Mouse (Mus musculus): ENCODE results near the gene Gpr4. TPM values are rescaled to one million over a fixed set of nuclear protein-coding genes. Genes with fewer than 3 reads are reported as not detected.

Gene Gpr4
- total and polyA plus RNA-seq, 3 experiments: 0.15 to 0.19 TPM; not detected in 1

GRCm38 (mm10) chr7:19222189-19222588 is 9.9 kb downstream of the Gpr4 start:
- no peak for DNase-seq (ENCODE audit: low read depth, low spot score)
- Histone ChIP-seq H3K4me1 (ENCODE audit: control insufficient read depth in 1 of 2, insufficient read depth in 2 of 2, low read length in 2 of 2) (peaks cover 6 to 12% of the 10 kb centered on the region in 2 experiments), H3K79me2 (ENCODE audit: control insufficient read depth, insufficient read depth, low read length, poor library complexity) (peaks cover 6% of the 10 kb centered on the region), H3K36me3 (ENCODE audit: control insufficient read depth in 1 of 2, insufficient read depth in 2 of 2, low read length in 2 of 2) (peaks cover 0 to 6% of the 10 kb centered on the region in 2 experiments; a peak in 2 of 4 replicates), H3K4me3 (ENCODE audit: control insufficient read depth in 1 of 2, insufficient read depth in 1 of 2, low read depth in 2 of 2, low read length in 2 of 2) (no peak overlapping the region), H3K9ac (ENCODE audit: control insufficient read depth, low read depth, low read length, poor library complexity, severe bottlenecking) (no peak overlapping the region), H3K27me3 (ENCODE audit: control insufficient read depth in 1 of 2, insufficient read depth in 2 of 2, low read length in 2 of 2) (no peaks in the 10 kb centered on the region), H3K27ac (ENCODE audit: control insufficient read depth, low read depth, low read length) (no peak overlapping the region), H3K9me3 (replicated peaks; ENCODE audit: insufficient read depth, low read length) (no peaks in the 10 kb centered on the region)
- TF ChIP-seq USF2 (IDR thresholded peaks at IDR 0.05; ENCODE audit: borderline replicate concordance in 1 of 2, insufficient read depth in 1 of 2, low read depth in 1 of 2, low read length in 2 of 2): no peak
- TF ChIP-seq POLR2AphosphoS2 (IDR thresholded peaks at IDR 0.05; ENCODE audit: low read length): no peak
- TF ChIP-seq POLR2A (IDR thresholded peaks at IDR 0.05; ENCODE audit: control insufficient read depth in 1 of 2, insufficient read depth in 1 of 2, low read depth in 1 of 2, low read length in 2 of 2, poor library complexity in 1 of 2): no peak

- Histone ChIP-seq H3K4me1 (ENCODE audit: control insufficient read depth in 1 of 2, insufficient read depth in 2 of 2, low read length in 2 of 2) (peaks cover 4 to 9% of the 10 kb centered on the region in 2 experiments; a peak in 3 of 4 replicates), H3K9ac (ENCODE audit: control insufficient read depth, low read depth, low read length, poor library complexity, severe bottlenecking) (no peak overlapping the region), H3K27ac (ENCODE audit: control insufficient read depth, low read depth, low read length) (no peak overlapping the region), H3K27me3 (ENCODE audit: control insufficient read depth in 1 of 2, insufficient read depth in 2 of 2, low read length in 2 of 2) (no peaks in the 10 kb centered on the region), H3K9me3 (replicated peaks; ENCODE audit: insufficient read depth, low read length) (no peaks in the 10 kb centered on the region), H3K4me3 (ENCODE audit: control insufficient read depth in 1 of 2, insufficient read depth in 1 of 2, low read depth in 2 of 2, low read length in 2 of 2) (no peak overlapping the region), H3K36me3 (ENCODE audit: control insufficient read depth in 1 of 2, insufficient read depth in 2 of 2, low read length in 2 of 2) (peaks cover 0 to 6% of the 10 kb centered on the region in 2 experiments; a peak in 2 of 4 replicates), H3K79me2 (ENCODE audit: control insufficient read depth, insufficient read depth, low read length, poor library complexity) (peaks cover 11% of the 10 kb centered on the region)
- DNase-seq (ENCODE audit: low read depth, low spot score): no peak
- TF ChIP-seq RAD21 (IDR thresholded peaks at IDR 0.05; ENCODE audit: low read depth, low read length) (no peak), NRF1 (IDR thresholded peaks at IDR 0.05; ENCODE audit: insufficient read depth, low read depth, low read length, poor library complexity, severe bottlenecking) (no peak), SIN3A (IDR thresholded peaks at IDR 0.05; ENCODE audit: low read length) (no peak), ZMIZ1 (IDR thresholded peaks at IDR 0.05; ENCODE audit: low read depth, low read length) (no peak), ZNF384 (IDR thresholded peaks at IDR 0.05; ENCODE audit: low read depth, low read length) (no peak), MYB (IDR thresholded peaks at IDR 0.05; ENCODE audit: low read depth, low read length) (no peak), ZC3H11A (IDR thresholded peaks at IDR 0.05; ENCODE audit: low read depth, low read length) (no peak), MAZ (IDR thresholded peaks at IDR 0.05; ENCODE audit: low read depth, low read length) (no peak), KAT2A (conservative IDR thresholded peaks at IDR 0.05; ENCODE audit: low read depth, low read length) (no peak), ETS1 (IDR thresholded peaks at IDR 0.05; ENCODE audit: low read depth, low read length) (no peak), MYC (IDR thresholded peaks at IDR 0.05; ENCODE audit: low read depth, low read length) (no peak), POLR2A (IDR thresholded peaks at IDR 0.05; ENCODE audit: control insufficient read depth in 1 of 2, insufficient read depth in 1 of 2, low read depth in 1 of 2, low read length in 2 of 2, poor library complexity in 1 of 2) (no peak), CHD2 (IDR thresholded peaks at IDR 0.05; ENCODE audit: low read length) (no peak), EP300 (IDR thresholded peaks at IDR 0.05; ENCODE audit: low read depth in 1 of 2, low read length in 2 of 2) (no peak), MAFK (IDR thresholded peaks at IDR 0.05; ENCODE audit: borderline replicate concordance, low read depth, low read length) (no peak), GATA1 (IDR thresholded peaks at IDR 0.05; ENCODE audit: low read depth, low read length) (no peak)
Measured at GRCm38 (mm10) chr7:19222875-19223274, 10.5 kb downstream of the Gpr4 start.
